Mouse (Mus musculus): ENCODE measurements around the gene Dnaja4. TPM values are rescaled to one million over a fixed set of nuclear protein-coding genes. Genes with fewer than 3 reads are reported as not detected.

Dnaja4 gene
- polyA plus RNA-seq, 1 experiment = not detected

GRCm38 (mm10) chr9:54715776-54716175 lies 17.1 kb downstream of the Dnaja4 start:
- TF ChIP-seq CTCF (IDR thresholded peaks at IDR 0.05; ENCODE audit: insufficient read depth, low read depth, low read length) (no peak), POLR2A (IDR thresholded peaks at IDR 0.05; ENCODE audit: insufficient read depth, low read depth, low read length) (no peak)
- Histone ChIP-seq H3K4me1 (ENCODE audit: control insufficient read depth, insufficient read depth, low read length) (no peaks in the 10 kb centered on the region), H3K27ac (ENCODE audit: insufficient read depth, low read depth, low read length) (no peak overlapping the region), H3K4me3 (ENCODE audit: insufficient read depth, low read depth, low read length) (no peak overlapping the region)
- 92% methylated on average over 3 of the region's 3 CpGs for WGBS

GRCm38 (mm10) chr9:54717527-54717926 lies 18.9 kb downstream of the Dnaja4 start:
- TF ChIP-seq CTCF (IDR thresholded peaks at IDR 0.05; ENCODE audit: insufficient read depth, low read depth, low read length) = no peak
- TF ChIP-seq POLR2A (IDR thresholded peaks at IDR 0.05; ENCODE audit: insufficient read depth, low read depth, low read length) = no peak
- Histone ChIP-seq H3K4me1 (ENCODE audit: control insufficient read depth, insufficient read depth, low read length) (no peaks in the 10 kb centered on the region), H3K27ac (ENCODE audit: insufficient read depth, low read depth, low read length) (no peak overlapping the region), H3K4me3 (ENCODE audit: insufficient read depth, low read depth, low read length) (no peak overlapping the region)
- 44% methylated on average over 3 of the region's 3 CpGs for WGBS

- no peak for TF ChIP-seq CTCF (IDR thresholded peaks at IDR 0.05; ENCODE audit: insufficient read depth, low read depth, low read length)
- Histone ChIP-seq H3K4me3 (ENCODE audit: insufficient read depth, low read depth, low read length) (no peak overlapping the region), H3K4me1 (ENCODE audit: control insufficient read depth, insufficient read depth, low read length) (no peaks in the 10 kb centered on the region), H3K27ac (ENCODE audit: insufficient read depth, low read depth, low read length) (no peak overlapping the region)
- 56% methylated on average over 7 of the region's 7 CpGs for whole genome bisulfite sequencing
Observed at GRCm38 (mm10) chr9:54722156-54722555, 23.5 kb downstream of the Dnaja4 start.

- WGBS = 97% methylated on average over 4 of the region's 4 CpGs
- H3K4me3 ChIP-seq (ENCODE audit: insufficient read depth, low read depth, low read length) = no peak overlapping the region
- TF ChIP-seq POLR2A (IDR thresholded peaks at IDR 0.05; ENCODE audit: insufficient read depth, low read depth, low read length) (no peak), CTCF (IDR thresholded peaks at IDR 0.05; ENCODE audit: insufficient read depth, low read depth, low read length) (no peak)
- no peak overlapping the region for H3K27ac ChIP-seq (ENCODE audit: insufficient read depth, low read depth, low read length)
- no peaks in the 10 kb centered on the region for H3K4me1 ChIP-seq (ENCODE audit: control insufficient read depth, insufficient read depth, low read length)
Observed at GRCm38 (mm10) chr9:54722596-54722995, 23.9 kb downstream of the Dnaja4 start.

- H3K27ac ChIP-seq (ENCODE audit: insufficient read depth, low read depth, low read length) = no peak overlapping the region
- TF ChIP-seq CTCF (IDR thresholded peaks at IDR 0.05; ENCODE audit: insufficient read depth, low read depth, low read length) (no peak), POLR2A (IDR thresholded peaks at IDR 0.05; ENCODE audit: insufficient read depth, low read depth, low read length) (no peak)
- 81% methylated on average over 5 of the region's 5 CpGs for WGBS
- no peak overlapping the region for H3K4me3 ChIP-seq (ENCODE audit: insufficient read depth, low read depth, low read length)
- no peaks in the 10 kb centered on the region for H3K4me1 ChIP-seq (ENCODE audit: control insufficient read depth, insufficient read depth, low read length)
Observed at GRCm38 (mm10) chr9:54726315-54726714, 27.6 kb downstream of the Dnaja4 start.

GRCm38 (mm10) chr9:54732122-54732521 lies 33.4 kb downstream of the Dnaja4 start:
- TF ChIP-seq CTCF (IDR thresholded peaks at IDR 0.05; ENCODE audit: insufficient read depth, low read depth, low read length) (no peak), POLR2A (IDR thresholded peaks at IDR 0.05; ENCODE audit: insufficient read depth, low read depth, low read length) (no peak)
- WGBS = 91% methylated on average over 2 of the region's 2 CpGs
- Histone ChIP-seq H3K27ac (ENCODE audit: insufficient read depth, low read depth, low read length) (no peak overlapping the region), H3K4me3 (ENCODE audit: insufficient read depth, low read depth, low read length) (no peak overlapping the region), H3K4me1 (ENCODE audit: control insufficient read depth, insufficient read depth, low read length) (no peaks in the 10 kb centered on the region)

GRCm38 (mm10) chr9:54733921-54734638 lies 35.4 kb downstream of the Dnaja4 start, which contains the start of gene Wdr61:
Gene Wdr61, minus strand, starts transcription at chr9:54734519.
- under 1% methylated on average over 32 of the region's 32 CpGs for WGBS
- Histone ChIP-seq H3K4me1 (ENCODE audit: control insufficient read depth, insufficient read depth, low read length) (no peaks in the 10 kb centered on the region), H3K27ac (ENCODE audit: insufficient read depth, low read depth, low read length) (no peak within 1 kb of the TSS; the same call in 1 of the 2 replicates), H3K4me3 (ENCODE audit: insufficient read depth, low read depth, low read length) (peak within 1 kb of the TSS; percentile 72)
- peak; percentile 81 for TF ChIP-seq POLR2A (IDR thresholded peaks at IDR 0.05; ENCODE audit: insufficient read depth, low read depth, low read length)
- TF ChIP-seq CTCF (IDR thresholded peaks at IDR 0.05; ENCODE audit: insufficient read depth, low read depth, low read length) = no peak

- H3K27ac ChIP-seq (ENCODE audit: insufficient read depth, low read depth, low read length) = no peak overlapping the region; the same call in 1 of the 2 replicates
- H3K4me3 ChIP-seq (ENCODE audit: insufficient read depth, low read depth, low read length) = peak overlapping the region; percentile 72
- WGBS = 17% methylated on average over 11 of the region's 11 CpGs
- peaks cover 2% of the 10 kb centered on the region; the same call in 1 of the 2 replicates for H3K4me1 ChIP-seq (ENCODE audit: control insufficient read depth, insufficient read depth, low read length)
- TF ChIP-seq POLR2A (IDR thresholded peaks at IDR 0.05; ENCODE audit: insufficient read depth, low read depth, low read length) (no peak), CTCF (IDR thresholded peaks at IDR 0.05; ENCODE audit: insufficient read depth, low read depth, low read length) (no peak)
Observed at GRCm38 (mm10) chr9:54734639-54735252, 36.1 kb downstream of the Dnaja4 start.

GRCm38 (mm10) chr9:54736284-54736701 lies 37.6 kb downstream of the Dnaja4 start:
- no peak overlapping the region for H3K4me3 ChIP-seq (ENCODE audit: insufficient read depth, low read depth, low read length)
- TF ChIP-seq POLR2A (IDR thresholded peaks at IDR 0.05; ENCODE audit: insufficient read depth, low read depth, low read length) (no peak), CTCF (IDR thresholded peaks at IDR 0.05; ENCODE audit: insufficient read depth, low read depth, low read length) (peak; percentile 33; the same call in 1 of the 2 replicates)
- no peak overlapping the region for H3K27ac ChIP-seq (ENCODE audit: insufficient read depth, low read depth, low read length)
- WGBS = 22% methylated on average over 9 of the region's 9 CpGs
- H3K4me1 ChIP-seq (ENCODE audit: control insufficient read depth, insufficient read depth, low read length) = peaks cover 3% of the 10 kb centered on the region; the same call in 1 of the 2 replicates
